Mouse (Mus musculus) right cerebral cortex, postnatal 14 days (tissue): Measurements from ENCODE around the gene Kif3c.
A peak's percentile ranks its signal among the peaks of the same experiment; 100 is the strongest.
"Not testable (repeated sequence)": the region's sequence is repeated elsewhere in the genome, so short reads cannot be mapped to it uniquely, and the experiment has no call there.

Experiments used
- DNase-seq: peaks from one replicate; pipeline ENCODE4 v3.0.0; 2022

The Kif3c gene

GRCm38 (mm10) chr12:3370979-3371925 is 6.3 kb downstream of the Kif3c start:
- DNase-seq = no peak

GRCm38 (mm10) chr12:3371991-3372390 is 7.1 kb downstream of the Kif3c start:
- no peak for DNase-seq

GRCm38 (mm10) chr12:3373566-3373965 is 8.6 kb downstream of the Kif3c start:
- no peak for DNase-seq

GRCm38 (mm10) chr12:3374552-3374951 is 9.6 kb downstream of the Kif3c start:
- DNase-seq = no peak

GRCm38 (mm10) chr12:3377190-3377589 is 12.3 kb downstream of the Kif3c start:
- no peak for DNase-seq

- DNase-seq = no peak
These were observed 12.8 kb downstream of the Kif3c start for GRCm38 (mm10) chr12:3377755-3378154.

GRCm38 (mm10) chr12:3384860-3385259 is 19.9 kb downstream of the Kif3c start:
- DNase-seq = no peak

GRCm38 (mm10) chr12:3385271-3385670 is 20.3 kb downstream of the Kif3c start:
- DNase-seq = no peak

GRCm38 (mm10) chr12:3385940-3386339 is 21.0 kb downstream of the Kif3c start:
- DNase-seq = no peak

GRCm38 (mm10) chr12:3387891-3388290 is 23.0 kb downstream of the Kif3c start:
- no peak for DNase-seq

- DNase-seq = no peak
These were observed 24.5 kb downstream of the Kif3c start for GRCm38 (mm10) chr12:3389394-3389793.

- no peak for DNase-seq
These were observed 25.1 kb downstream of the Kif3c start for GRCm38 (mm10) chr12:3390071-3390470.

- DNase-seq = peak; percentile 84
These were observed 25.8 kb downstream of the Kif3c start for GRCm38 (mm10) chr12:3390577-3391262.

- no peak for DNase-seq
These were observed 26.3 kb downstream of the Kif3c start for GRCm38 (mm10) chr12:3391276-3391675.

GRCm38 (mm10) chr12:3393140-3393539 is 28.2 kb downstream of the Kif3c start:
- DNase-seq = no peak

- no peak for DNase-seq
These were observed 32.0 kb downstream of the Kif3c start for GRCm38 (mm10) chr12:3396931-3397330.

GRCm38 (mm10) chr12:3405662-3406061 is 40.7 kb downstream of the Kif3c start:
- not testable (repeated sequence) for DNase-seq

- no peak for DNase-seq
These were observed 41.7 kb downstream of the Kif3c start for GRCm38 (mm10) chr12:3406585-3406984.

GRCm38 (mm10) chr12:3414956-3415355 is 50.0 kb downstream of the Kif3c start:
- DNase-seq = no peak

- DNase-seq = no peak
These were observed 53.8 kb downstream of the Kif3c start for GRCm38 (mm10) chr12:3418761-3419160.

- no peak for DNase-seq
These were observed 55.6 kb downstream of the Kif3c start for GRCm38 (mm10) chr12:3420519-3420918.

GRCm38 (mm10) chr12:3422786-3423185 is 57.9 kb downstream of the Kif3c start:
- DNase-seq = no peak

- DNase-seq = no peak
These were observed 59.2 kb downstream of the Kif3c start for GRCm38 (mm10) chr12:3424179-3424578.
